Mouse (Mus musculus): ENCODE data around the gene Olfr867. TPM values are rescaled to one million over a fixed set of nuclear protein-coding genes. Genes with fewer than 3 reads are reported as not detected.

The Olfr867 gene
- polyA plus RNA-seq (2014; fragmentation: Nextera tagmentation; extraction: Ambion mirVana), result not detected in 2 replicates

DNA sequence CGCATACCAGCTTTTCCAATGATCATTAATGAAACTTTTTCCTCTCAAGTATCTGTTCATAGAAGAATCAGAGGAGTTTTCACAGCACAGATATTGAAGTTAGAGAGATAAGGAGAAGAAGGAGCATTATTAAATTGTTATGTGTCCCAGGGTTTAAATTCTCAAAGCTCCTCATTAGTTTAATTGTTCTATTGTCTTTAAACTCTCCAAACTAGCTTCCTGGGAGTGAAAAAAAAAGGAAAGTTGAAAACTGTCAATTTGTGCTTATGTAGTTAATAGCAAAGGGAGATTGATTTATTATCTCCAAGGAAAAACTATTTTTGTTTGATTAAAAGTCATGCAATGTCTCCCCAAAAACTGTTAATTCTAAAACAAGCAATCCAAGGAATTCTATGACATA, at the start of gene Olfr867:
TSS of gene Olfr867 (minus strand) at position 101 of the 400 bp plus-strand sequence.
- Histone ChIP-seq H3K4me2 (replicated peaks; ENCODE audit: low read depth, low read length) (no peak within 1 kb of the TSS), H3K4me3 (ENCODE audit: low read depth, low read length) (no peak within 1 kb of the TSS), H3K36me3 (ENCODE audit: control insufficient read depth, insufficient read depth, low read length) (no peaks in the 10 kb centered on the region), H3K9me3 (ENCODE audit: control insufficient read depth, low read length) (no peaks in the 10 kb centered on the region), H3K4me1 (replicated peaks; ENCODE audit: control insufficient read depth, insufficient read depth, low read length) (no peaks in the 10 kb centered on the region), H3K9ac (ENCODE audit: low read depth, low read length) (no peak within 1 kb of the TSS), H3K27me3 (ENCODE audit: control insufficient read depth, insufficient read depth, low read length) (no peaks in the 10 kb centered on the region), H3K27ac (ENCODE audit: low read depth, low read length) (no peak within 1 kb of the TSS)
- 80% methylated on average over 1 of the region's 1 CpGs for WGBS
- ATAC-seq (ENCODE audit: low FRiP score) (no peak), DNase-seq (ENCODE audit: low spot score) (no peak)

GRCm38 (mm10) chr9:20098326-20098725, 41.0 kb upstream of the Olfr867 start, which contains the start of gene Olfr868:
Gene Olfr868 (plus strand): TSS chr9:20098626.
- no peaks in the 10 kb centered on the region for H3K36me3 ChIP-seq (ENCODE audit: control insufficient read depth, insufficient read depth, low read length)
- no peak within 1 kb of the TSS for H3K9ac ChIP-seq (ENCODE audit: low read depth, low read length)
- no peak within 1 kb of the TSS for H3K4me2 ChIP-seq (replicated peaks; ENCODE audit: low read depth, low read length)
- H3K9me3 ChIP-seq (ENCODE audit: control insufficient read depth, low read length), result 0 out of 2 replicates have a peak, but pooled peaks cover 2% of the 10 kb centered on the region
- no peaks in the 10 kb centered on the region for H3K4me1 ChIP-seq (replicated peaks; ENCODE audit: control insufficient read depth, insufficient read depth, low read length)
- ATAC-seq (ENCODE audit: low FRiP score), result no peak
- H3K27me3 ChIP-seq (ENCODE audit: control insufficient read depth, insufficient read depth, low read length), result no peaks in the 10 kb centered on the region
- H3K27ac ChIP-seq (ENCODE audit: low read depth, low read length), result no peak within 1 kb of the TSS
- WGBS, result 49% methylated on average over 2 of the region's 2 CpGs
- no peak for DNase-seq (ENCODE audit: low spot score)
- no peak within 1 kb of the TSS for H3K4me3 ChIP-seq (ENCODE audit: low read depth, low read length)

- H3K27ac ChIP-seq (ENCODE audit: low read depth, low read length), result no peak overlapping the region
- 68% methylated on average over 7 of the region's 7 CpGs for WGBS
- ATAC-seq (ENCODE audit: low FRiP score), result no peak
- H3K9ac ChIP-seq (ENCODE audit: low read depth, low read length), result no peak overlapping the region
- H3K4me2 ChIP-seq (replicated peaks; ENCODE audit: low read depth, low read length), result no peak overlapping the region
- no peaks in the 10 kb centered on the region for H3K27me3 ChIP-seq (ENCODE audit: control insufficient read depth, insufficient read depth, low read length)
- H3K4me1 ChIP-seq (replicated peaks; ENCODE audit: control insufficient read depth, insufficient read depth, low read length), result no peaks in the 10 kb centered on the region
- no peak for DNase-seq (ENCODE audit: low spot score)
- H3K9me3 ChIP-seq (ENCODE audit: control insufficient read depth, low read length), result peaks cover 6% of the 10 kb centered on the region; the same call in 1 of the 2 replicates
- no peaks in the 10 kb centered on the region for H3K36me3 ChIP-seq (ENCODE audit: control insufficient read depth, insufficient read depth, low read length)
- H3K4me3 ChIP-seq (ENCODE audit: low read depth, low read length), result no peak overlapping the region
Measured at GRCm38 (mm10) chr9:20073523-20074177, 16.3 kb upstream of the Olfr867 start.

DNA sequence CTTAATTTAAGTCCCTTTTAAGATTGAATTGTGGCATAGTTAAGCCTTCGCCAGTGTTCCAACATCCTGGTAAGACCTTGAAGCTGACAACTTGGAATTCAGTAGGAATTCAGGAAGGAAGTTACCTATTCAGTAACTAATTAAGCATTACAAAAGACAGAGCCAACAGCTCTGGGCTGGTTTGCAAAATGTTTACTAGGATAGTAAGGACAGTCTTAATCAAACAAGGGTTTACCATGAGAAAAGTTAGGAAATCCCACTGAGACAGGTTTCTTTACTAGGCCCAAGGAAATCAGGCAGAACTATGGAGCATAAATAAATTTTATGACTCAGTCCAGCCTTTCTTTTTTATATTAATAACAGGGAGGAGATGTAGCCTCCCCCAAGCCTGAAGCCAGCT, 13.9 kb upstream of the Olfr867 start:
- Histone ChIP-seq H3K27ac (ENCODE audit: low read depth, low read length) (no peak overlapping the region), H3K36me3 (ENCODE audit: control insufficient read depth, insufficient read depth, low read length) (no peaks in the 10 kb centered on the region), H3K4me2 (replicated peaks; ENCODE audit: low read depth, low read length) (no peak overlapping the region), H3K27me3 (ENCODE audit: control insufficient read depth, insufficient read depth, low read length) (no peaks in the 10 kb centered on the region), H3K9me3 (ENCODE audit: control insufficient read depth, low read length) (0 out of 2 replicates have a peak, but pooled peaks cover 2% of the 10 kb centered on the region), H3K4me3 (ENCODE audit: low read depth, low read length) (no peak overlapping the region), H3K4me1 (replicated peaks; ENCODE audit: control insufficient read depth, insufficient read depth, low read length) (no peaks in the 10 kb centered on the region), H3K9ac (ENCODE audit: low read depth, low read length) (no peak overlapping the region)
- no peak for ATAC-seq (ENCODE audit: low FRiP score)
- WGBS, result 96% methylated on average over 1 of the region's 1 CpGs
- DNase-seq (ENCODE audit: low spot score), result no peak

- H3K4me3 ChIP-seq (ENCODE audit: low read depth, low read length), result no peak overlapping the region
- WGBS, result 72% methylated on average over 3 of the region's 3 CpGs
- DNase-seq (ENCODE audit: low spot score) (no peak), ATAC-seq (ENCODE audit: low FRiP score) (no peak)
- H3K36me3 ChIP-seq (ENCODE audit: control insufficient read depth, insufficient read depth, low read length), result no peaks in the 10 kb centered on the region
- H3K4me2 ChIP-seq (replicated peaks; ENCODE audit: low read depth, low read length), result no peak overlapping the region
- no peak overlapping the region for H3K9ac ChIP-seq (ENCODE audit: low read depth, low read length)
- no peaks in the 10 kb centered on the region for H3K27me3 ChIP-seq (ENCODE audit: control insufficient read depth, insufficient read depth, low read length)
- H3K9me3 ChIP-seq (ENCODE audit: control insufficient read depth, low read length), result 0 out of 2 replicates have a peak, but pooled peaks cover 2% of the 10 kb centered on the region
- H3K27ac ChIP-seq (ENCODE audit: low read depth, low read length), result no peak overlapping the region
- no peaks in the 10 kb centered on the region for H3K4me1 ChIP-seq (replicated peaks; ENCODE audit: control insufficient read depth, insufficient read depth, low read length)
Measured at GRCm38 (mm10) chr9:20070236-20070635, 12.9 kb upstream of the Olfr867 start.

DNA sequence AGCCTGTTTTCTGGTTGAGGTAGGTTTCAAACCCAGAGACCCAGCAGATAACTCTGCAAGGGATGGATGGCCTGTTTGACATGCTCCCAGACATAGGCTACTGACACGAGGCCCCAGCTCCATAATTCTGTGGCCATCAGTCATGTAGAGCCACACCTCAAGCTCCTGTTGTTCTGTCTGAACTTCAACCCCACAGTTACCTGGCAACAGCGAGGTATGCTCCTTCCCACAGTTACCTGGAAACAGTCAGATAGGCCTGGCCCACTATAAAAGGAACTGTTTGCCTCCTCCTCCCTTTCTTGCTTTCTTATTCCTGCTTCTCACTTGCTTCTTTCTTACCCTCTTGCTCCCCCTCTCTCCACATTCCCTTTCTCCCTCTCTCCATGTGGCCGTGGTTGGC, 9.4 kb downstream of the Olfr867 start:
- Histone ChIP-seq H3K27ac (ENCODE audit: low read depth, low read length) (no peak overlapping the region), H3K4me3 (ENCODE audit: low read depth, low read length) (no peak overlapping the region), H3K9me3 (ENCODE audit: control insufficient read depth, low read length) (no peaks in the 10 kb centered on the region; the same call in 1 of the 2 replicates), H3K36me3 (ENCODE audit: control insufficient read depth, insufficient read depth, low read length) (no peaks in the 10 kb centered on the region), H3K4me2 (replicated peaks; ENCODE audit: low read depth, low read length) (no peak overlapping the region), H3K9ac (ENCODE audit: low read depth, low read length) (no peak overlapping the region), H3K27me3 (ENCODE audit: control insufficient read depth, insufficient read depth, low read length) (no peaks in the 10 kb centered on the region), H3K4me1 (replicated peaks; ENCODE audit: control insufficient read depth, insufficient read depth, low read length) (no peaks in the 10 kb centered on the region)
- 70% methylated on average over 3 of the region's 3 CpGs for WGBS
- ATAC-seq (ENCODE audit: low FRiP score), result no peak
- no peak for DNase-seq (ENCODE audit: low spot score)

DNA sequence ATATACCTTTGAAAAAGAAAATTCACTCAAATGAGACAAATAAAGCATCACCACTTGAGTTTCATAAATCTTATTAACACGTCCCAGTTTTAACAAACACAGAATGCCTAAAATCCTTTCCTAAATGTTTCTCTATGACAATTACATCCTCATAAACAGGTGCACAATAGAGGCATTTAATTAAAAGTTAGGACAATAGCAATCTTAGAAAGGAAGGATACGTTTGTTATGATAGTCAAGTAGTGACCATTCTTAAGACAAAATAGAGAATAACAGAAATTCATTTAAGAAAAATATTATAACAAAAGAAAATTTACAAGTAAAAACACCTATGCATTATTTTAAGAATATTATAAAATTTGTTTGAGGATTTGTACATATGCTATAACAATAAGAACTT, 29.4 kb downstream of the Olfr867 start, which contains the start of gene Olfr866:
TSS of gene Olfr866 (minus strand) at position 101 of the 400 bp plus-strand sequence.
- 82% methylated on average over 2 of the region's 2 CpGs for WGBS
- Histone ChIP-seq H3K4me1 (replicated peaks; ENCODE audit: control insufficient read depth, insufficient read depth, low read length) (no peaks in the 10 kb centered on the region), H3K4me2 (replicated peaks; ENCODE audit: low read depth, low read length) (no peak within 1 kb of the TSS), H3K9ac (ENCODE audit: low read depth, low read length) (no peak within 1 kb of the TSS), H3K4me3 (ENCODE audit: low read depth, low read length) (no peak within 1 kb of the TSS), H3K27me3 (ENCODE audit: control insufficient read depth, insufficient read depth, low read length) (no peaks in the 10 kb centered on the region), H3K9me3 (ENCODE audit: control insufficient read depth, low read length) (no peaks in the 10 kb centered on the region), H3K36me3 (ENCODE audit: control insufficient read depth, insufficient read depth, low read length) (no peaks in the 10 kb centered on the region), H3K27ac (ENCODE audit: low read depth, low read length) (no peak within 1 kb of the TSS)
- ATAC-seq (ENCODE audit: low FRiP score), result no peak
- no peak for DNase-seq (ENCODE audit: low spot score)
